Mouse (Mus musculus) heart, adult 11 months (tissue): Measurements from ENCODE around the gene Gm19426.
A peak's percentile ranks its signal among the peaks of the same experiment; 100 is the strongest.

Experiments
- DNase-seq: peaks from one replicate; pipeline ENCODE4 v3.0.0; 2022

Gm19426 gene

DNA sequence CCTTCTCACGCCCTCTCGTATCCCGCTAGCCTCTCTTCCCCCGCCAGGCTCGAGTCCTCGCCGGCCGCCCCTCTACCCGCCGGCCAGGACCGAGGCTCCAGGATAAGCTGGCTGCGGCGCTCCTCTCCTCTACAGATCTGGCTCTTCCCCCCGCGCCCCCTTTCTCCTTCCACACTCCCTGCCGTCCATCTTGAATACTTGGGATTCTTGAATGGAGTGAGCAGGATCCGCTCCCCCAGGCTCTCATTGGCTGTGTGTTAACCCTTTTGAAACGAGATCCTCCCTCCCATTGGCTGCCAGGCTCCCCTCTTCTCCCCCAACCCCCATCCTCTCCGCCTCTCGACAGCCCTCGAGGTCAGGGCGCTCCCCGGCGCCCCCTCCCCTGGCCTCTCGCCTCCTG lies at the start of gene Gm19426:
TSS of gene Gm19426 (minus strand) at position 95 of the 400 bp plus-strand sequence.
- DNase-seq = peak; percentile 98

- DNase-seq = no peak
These were observed 49.7 kb upstream of the Gm19426 start for GRCm38 (mm10) chr2:84793154-84793553.

- peak; percentile 93 for DNase-seq
These were observed 49.1 kb upstream of the Gm19426 start for GRCm38 (mm10) chr2:84792516-84792915.

- peak; percentile 95 for DNase-seq
These were observed 47.0 kb upstream of the Gm19426 start for GRCm38 (mm10) chr2:84790418-84790817.

- no peak for DNase-seq
These were observed 44.9 kb upstream of the Gm19426 start for GRCm38 (mm10) chr2:84788316-84788715.

GRCm38 (mm10) chr2:84783840-84784566 lies 40.5 kb upstream of the Gm19426 start:
- peak; percentile 97 for DNase-seq

- no peak for DNase-seq
These were observed 39.9 kb upstream of the Gm19426 start for GRCm38 (mm10) chr2:84783315-84783714.

DNA sequence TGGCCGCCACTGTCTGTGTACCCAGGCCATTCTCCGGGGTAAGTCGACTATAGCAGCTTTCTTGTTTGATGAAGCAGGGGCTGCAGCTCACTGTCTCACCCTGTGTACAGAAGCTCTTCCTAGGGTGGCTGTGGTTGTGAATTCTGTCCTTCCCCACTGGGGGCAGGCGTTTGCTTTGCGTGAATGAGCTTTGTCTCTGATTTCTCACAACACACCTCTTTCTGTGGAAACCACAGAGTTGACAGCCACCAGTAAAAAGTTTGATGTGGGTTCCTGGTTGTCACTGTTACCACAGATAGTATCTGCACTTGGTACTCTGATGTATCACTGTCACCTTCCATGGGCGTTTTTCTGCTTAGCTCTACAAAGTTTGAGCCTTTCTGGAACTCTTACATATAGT lies 35.8 kb upstream of the Gm19426 start:
- DNase-seq = no peak

- DNase-seq = no peak
These were observed 34.3 kb upstream of the Gm19426 start for GRCm38 (mm10) chr2:84777706-84778105.

DNA sequence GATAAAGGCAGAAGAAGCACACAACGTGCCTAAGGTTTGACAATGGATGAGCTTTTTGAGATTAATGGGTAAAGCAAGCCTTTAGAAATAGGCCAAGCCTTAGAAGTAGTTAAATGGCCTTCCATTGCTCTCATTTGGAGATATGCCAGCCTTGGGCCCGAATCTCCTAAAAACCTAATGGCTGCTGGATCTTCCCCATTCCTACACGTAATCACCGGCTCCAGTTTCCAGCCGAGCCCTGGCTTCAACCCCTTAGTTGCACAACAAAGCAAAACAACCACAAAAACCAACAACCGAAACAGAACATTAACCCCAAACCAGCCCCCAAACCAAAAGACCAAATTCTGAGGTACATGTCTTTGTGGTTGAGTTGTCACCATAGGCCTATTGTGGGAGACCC lies 32.2 kb upstream of the Gm19426 start:
- DNase-seq = peak; percentile 95

- no peak for DNase-seq
These were observed 31.8 kb upstream of the Gm19426 start, which contains the start of gene Serping1 for GRCm38 (mm10) chr2:84775241-84775640. Gene Serping1, minus strand, starts transcription at chr2:84775444.

- DNase-seq = peak; percentile 99
These were observed 31.3 kb upstream of the Gm19426 start for GRCm38 (mm10) chr2:84774751-84775150.

DNA sequence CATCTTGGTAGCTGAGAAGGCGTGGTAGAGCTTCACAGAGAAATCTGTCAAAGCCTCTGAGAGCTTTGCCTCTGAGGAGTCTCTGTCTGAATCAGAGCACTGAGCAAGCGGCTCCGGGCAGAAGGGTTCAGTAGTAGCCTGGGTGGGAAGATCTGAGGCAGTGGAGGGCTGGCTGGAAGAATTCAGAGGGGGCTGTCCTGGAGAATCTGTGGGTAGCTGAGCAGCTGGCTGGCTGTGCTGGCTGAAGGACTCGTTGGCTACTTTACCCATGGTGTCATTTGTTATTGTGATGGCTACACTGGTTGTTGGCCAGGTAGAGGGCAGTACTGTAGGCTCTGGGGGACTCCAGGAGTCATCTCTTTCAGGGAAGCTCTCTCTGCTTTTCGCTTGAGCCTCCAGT lies 29.7 kb upstream of the Gm19426 start:
- peak; percentile 94 for DNase-seq

- DNase-seq = no peak
These were observed 29.0 kb upstream of the Gm19426 start for GRCm38 (mm10) chr2:84772454-84772853.

DNA sequence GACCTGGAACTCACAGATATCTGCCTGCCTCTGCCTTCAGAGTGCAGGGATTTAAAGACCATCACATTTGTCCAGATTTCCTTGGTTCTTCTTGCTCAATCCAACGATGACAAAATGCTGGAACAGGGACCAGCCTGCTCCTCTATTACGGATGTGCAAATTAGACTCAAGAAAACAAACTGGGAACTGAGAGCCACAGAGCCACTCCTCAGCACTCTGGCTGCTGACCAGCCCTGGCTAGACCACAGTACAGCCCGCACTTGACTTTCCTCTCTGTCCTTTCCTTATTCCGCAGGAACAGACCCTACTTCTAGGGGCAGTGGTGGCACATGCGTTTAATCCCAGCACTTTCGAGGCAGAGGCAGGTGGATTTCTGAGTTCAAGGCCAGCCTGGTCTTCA lies 27.0 kb upstream of the Gm19426 start:
- peak; percentile 98 for DNase-seq

DNA sequence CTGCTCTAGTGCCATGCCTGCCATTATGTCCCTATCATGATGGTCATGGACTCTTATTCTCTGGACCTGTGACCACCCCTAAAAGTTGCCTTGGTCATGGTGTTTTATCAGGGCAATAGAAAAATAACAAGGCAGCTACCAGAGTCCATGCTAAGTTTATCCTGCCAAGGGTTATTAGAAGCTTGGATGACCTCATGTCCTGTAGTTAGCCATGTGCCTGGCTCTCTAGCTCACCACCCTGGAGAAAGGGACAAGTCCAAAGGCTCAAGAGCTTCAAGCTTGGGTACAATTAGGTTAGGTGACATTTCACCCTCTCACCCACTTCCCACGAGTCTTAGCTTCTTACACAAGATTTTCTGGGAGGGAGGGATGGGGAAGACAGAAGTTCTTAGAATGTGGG lies 19.4 kb upstream of the Gm19426 start:
- no peak for DNase-seq

- DNase-seq = no peak
These were observed 18.8 kb upstream of the Gm19426 start for GRCm38 (mm10) chr2:84762295-84762694.

GRCm38 (mm10) chr2:84761840-84762239 lies 18.4 kb upstream of the Gm19426 start:
- DNase-seq = no peak

GRCm38 (mm10) chr2:84761309-84761708 lies 17.9 kb upstream of the Gm19426 start:
- no peak for DNase-seq

DNA sequence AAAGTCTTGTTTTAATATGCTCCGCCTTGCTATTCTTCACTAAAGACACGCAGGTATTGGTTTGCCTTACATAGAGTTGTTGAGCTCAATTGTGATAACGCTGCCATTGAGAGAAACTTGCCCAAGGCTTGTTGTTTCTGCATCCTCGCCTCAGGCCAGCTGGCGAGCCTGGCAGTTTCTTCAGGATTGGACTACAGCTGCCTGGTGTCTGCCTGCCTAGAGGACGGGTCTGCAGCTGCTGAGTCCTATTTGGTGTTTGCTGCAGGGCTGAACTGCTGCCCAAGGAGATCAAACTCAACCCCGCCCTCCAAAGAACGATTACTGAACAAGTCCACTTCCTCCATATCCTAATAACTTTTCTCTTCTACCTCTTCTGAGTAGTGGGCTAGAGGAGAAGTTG lies 17.3 kb upstream of the Gm19426 start:
- no peak for DNase-seq

GRCm38 (mm10) chr2:84758542-84759127 lies 15.2 kb upstream of the Gm19426 start:
- DNase-seq = no peak

GRCm38 (mm10) chr2:84757026-84757682 lies 13.7 kb upstream of the Gm19426 start:
- DNase-seq = no peak

GRCm38 (mm10) chr2:84756245-84756644 lies 12.8 kb upstream of the Gm19426 start:
- no peak for DNase-seq

- DNase-seq = peak; percentile 96
These were observed 6.7 kb upstream of the Gm19426 start for GRCm38 (mm10) chr2:84750115-84750514.
